Mouse (Mus musculus) ES-E14 (cell line): ENCODE measurements around the gene Psmd13.

Experiments used
- CHD2 ChIP-seq: IDR thresholded peaks from 2 replicates; pipeline ENCODE4 v1.6.1; 2014; ENCODE audit warnings: mild to moderate bottlenecking, low read depth, low read length, inconsistent platforms
- HCFC1 ChIP-seq: IDR thresholded peaks from 2 replicates; pipeline ENCODE4 v1.6.1; 2012; ENCODE audit warnings: low read length, inconsistent platforms, borderline replicate concordance; ENCODE audit not compliant: insufficient read depth
- MAFK ChIP-seq: IDR thresholded peaks from 2 replicates; pipeline ENCODE4 v1.6.1; 2014; ENCODE audit warnings: mild to moderate bottlenecking, low read depth, low read length, inconsistent platforms; ENCODE audit not compliant: insufficient read depth
- ZC3H11A ChIP-seq: IDR thresholded peaks from 2 replicates; pipeline ENCODE4 v1.6.1; 2012; ENCODE audit warnings: low read depth, mild to moderate bottlenecking, inconsistent platforms, low read length, borderline replicate concordance
- ZNF384 ChIP-seq: IDR thresholded peaks from 2 replicates; pipeline ENCODE4 v1.6.1; 2012; ENCODE audit warnings: low read depth, low read length, inconsistent platforms

GRCm38 (mm10) chr7:140845683-140846082 is 36.1 kb upstream of the Psmd13 start:
- TF ChIP-seq CHD2, result no peak
- no peak for TF ChIP-seq MAFK
- no peak for TF ChIP-seq ZNF384
- no peak for TF ChIP-seq HCFC1
- TF ChIP-seq ZC3H11A, result no peak
